Mouse (Mus musculus): ENCODE data around the gene Abcb10.
"Not testable (repeated sequence)": the region's sequence is repeated elsewhere in the genome, so short reads cannot be mapped to it uniquely, and the experiment has no call there.

Gene Abcb10

GRCm38 (mm10) chr8:123980239-123980638, 2.7 kb downstream of the Abcb10 start:
- no peak for DNase-seq

GRCm38 (mm10) chr8:123978926-123979325, 4.0 kb downstream of the Abcb10 start:
- DNase-seq, result no peak

GRCm38 (mm10) chr8:123978166-123978838, 4.6 kb downstream of the Abcb10 start:
- DNase-seq, result peak; percentile 9

- no peak for DNase-seq
These were observed 5.4 kb downstream of the Abcb10 start for GRCm38 (mm10) chr8:123977499-123977898.

GRCm38 (mm10) chr8:123973495-123973894, 9.4 kb downstream of the Abcb10 start:
- DNase-seq, result no peak

- no peak for DNase-seq
These were observed 16.0 kb downstream of the Abcb10 start for GRCm38 (mm10) chr8:123966896-123967295.

GRCm38 (mm10) chr8:123961371-123961770, 21.6 kb downstream of the Abcb10 start:
- no peak for DNase-seq

GRCm38 (mm10) chr8:123960556-123960955, 22.4 kb downstream of the Abcb10 start:
- DNase-seq, result not testable (repeated sequence)

GRCm38 (mm10) chr8:123960056-123960455, 22.9 kb downstream of the Abcb10 start:
- DNase-seq, result no peak

- DNase-seq, result no peak
These were observed 23.4 kb downstream of the Abcb10 start for GRCm38 (mm10) chr8:123959473-123959872.

GRCm38 (mm10) chr8:123958130-123958529, 24.8 kb downstream of the Abcb10 start:
- DNase-seq, result no peak

GRCm38 (mm10) chr8:123954246-123954645, 28.7 kb downstream of the Abcb10 start:
- DNase-seq, result no peak

GRCm38 (mm10) chr8:123953686-123954085, 29.2 kb downstream of the Abcb10 start:
- DNase-seq, result no peak

- DNase-seq, result peak; percentile 75
These were observed 32.7 kb downstream of the Abcb10 start for GRCm38 (mm10) chr8:123950077-123950802.

- DNase-seq, result no peak
These were observed 33.3 kb downstream of the Abcb10 start for GRCm38 (mm10) chr8:123949686-123949986.

- peak; percentile 100 for DNase-seq
These were observed 33.8 kb downstream of the Abcb10 start, which contains the start of gene Nup133 for GRCm38 (mm10) chr8:123948942-123949685. TSS of gene Nup133 (minus strand) at chr8:123949265.

GRCm38 (mm10) chr8:123929026-123929425, 53.9 kb downstream of the Abcb10 start:
- no peak for DNase-seq

GRCm38 (mm10) chr8:123925671-123926070, 57.3 kb downstream of the Abcb10 start:
- DNase-seq, result no peak

GRCm38 (mm10) chr8:123924719-123925118, 58.2 kb downstream of the Abcb10 start:
- DNase-seq, result peak; percentile 77

GRCm38 (mm10) chr8:123914635-123915034, 68.3 kb downstream of the Abcb10 start:
- no peak for DNase-seq

GRCm38 (mm10) chr8:123912265-123912664, 70.7 kb downstream of the Abcb10 start:
- DNase-seq, result no peak

- no peak for DNase-seq
These were observed 75.3 kb downstream of the Abcb10 start for GRCm38 (mm10) chr8:123907604-123908003.

- no peak for DNase-seq
These were observed 80.3 kb downstream of the Abcb10 start for GRCm38 (mm10) chr8:123902653-123903052.
